Mouse (Mus musculus) embryo, embryonic 9.5 days (tissue): ENCODE measurements around the gene Dnaic2.

ENCODE experiments used
- DNase-seq: peaks from one replicate; pipeline ENCODE4 v3.0.0-alpha.2; 2017; ENCODE audit errors: extremely low spot score

Gene Dnaic2

DNA sequence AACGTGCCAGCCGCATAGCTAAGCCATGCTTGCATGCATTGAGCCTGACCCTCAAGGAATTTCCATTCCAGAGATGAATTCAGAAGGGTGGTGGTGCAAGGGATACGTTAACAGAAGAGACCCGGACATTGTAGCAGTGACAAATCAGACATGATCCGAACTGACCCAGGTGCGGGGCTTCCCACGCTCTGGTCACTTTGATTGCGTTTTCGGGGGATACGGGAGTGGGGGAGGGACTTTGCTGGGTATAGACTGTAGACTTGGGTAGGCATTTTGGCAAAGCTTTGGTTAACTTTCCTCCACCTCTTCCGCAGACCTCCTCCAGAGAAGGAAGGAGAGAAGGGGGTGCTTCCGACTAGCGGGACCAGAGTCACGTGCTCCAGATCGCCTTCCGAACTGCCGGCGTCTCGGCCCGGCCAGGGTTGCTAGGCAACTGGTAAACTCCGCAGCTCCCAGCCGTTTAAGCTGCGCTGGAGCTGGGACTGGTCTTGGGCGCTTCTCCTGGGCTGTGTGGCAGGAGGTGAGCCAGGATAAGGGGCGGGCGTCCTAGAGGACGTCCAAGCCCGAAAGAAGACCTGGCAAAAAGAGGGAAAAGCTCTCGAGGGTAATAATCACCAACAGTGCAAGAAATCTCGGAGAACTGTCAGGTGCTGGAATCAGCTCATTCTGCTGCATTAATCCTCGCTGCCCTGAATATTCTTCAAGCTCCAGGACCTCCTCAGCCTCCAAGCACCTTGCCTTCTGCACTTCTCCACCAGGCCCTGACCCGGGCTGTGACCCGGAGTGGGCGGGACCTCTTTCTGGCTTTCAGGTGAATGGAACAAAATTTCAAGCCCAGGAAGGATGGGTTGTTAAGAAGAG lies at the start of gene Dnaic2:
Gene Dnaic2, plus strand, starts transcription at position 444 of the 861 bp plus-strand sequence.
- peak; percentile 66 for DNase-seq

DNA sequence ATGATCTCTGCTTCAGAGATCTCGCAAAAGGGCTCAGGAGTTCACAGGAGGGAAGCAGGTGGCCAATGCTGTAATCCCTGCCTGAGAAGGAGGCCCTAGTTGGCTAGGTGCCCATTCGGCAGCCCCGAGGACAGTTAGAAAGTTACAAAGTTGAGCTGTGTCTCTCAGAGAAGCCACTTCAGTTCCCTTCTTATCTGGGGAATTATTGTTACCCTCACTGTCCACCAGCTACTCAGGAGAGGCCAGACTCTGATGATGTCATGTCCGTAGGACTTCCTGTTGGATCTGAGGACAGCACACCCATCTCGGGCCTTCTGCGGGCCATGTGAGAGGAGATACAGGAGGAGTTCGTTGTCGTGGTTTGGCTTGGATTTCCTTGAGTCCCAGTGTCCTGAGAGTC lies 47.6 kb upstream of the Dnaic2 start:
- no peak for DNase-seq

DNA sequence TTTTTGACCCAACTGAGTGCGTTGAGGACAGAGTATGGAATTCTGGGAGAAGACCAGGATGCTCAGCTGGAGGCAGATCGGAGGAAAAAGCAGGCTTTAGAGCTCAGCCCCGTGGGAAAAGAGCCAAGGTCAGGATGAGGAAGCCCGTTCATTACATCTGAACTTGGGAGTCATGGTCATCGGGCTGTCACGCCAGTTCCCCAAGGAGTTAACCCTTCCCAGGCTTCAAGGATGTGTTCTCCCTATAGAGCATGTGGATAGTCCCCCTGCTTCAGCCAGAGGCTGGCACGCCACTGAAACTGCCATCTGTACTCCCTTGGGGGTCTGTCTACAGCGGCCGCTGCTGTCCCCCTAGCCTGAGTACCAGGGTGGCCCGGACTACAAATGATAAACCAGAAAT lies 46.9 kb upstream of the Dnaic2 start:
- DNase-seq: no peak

DNA sequence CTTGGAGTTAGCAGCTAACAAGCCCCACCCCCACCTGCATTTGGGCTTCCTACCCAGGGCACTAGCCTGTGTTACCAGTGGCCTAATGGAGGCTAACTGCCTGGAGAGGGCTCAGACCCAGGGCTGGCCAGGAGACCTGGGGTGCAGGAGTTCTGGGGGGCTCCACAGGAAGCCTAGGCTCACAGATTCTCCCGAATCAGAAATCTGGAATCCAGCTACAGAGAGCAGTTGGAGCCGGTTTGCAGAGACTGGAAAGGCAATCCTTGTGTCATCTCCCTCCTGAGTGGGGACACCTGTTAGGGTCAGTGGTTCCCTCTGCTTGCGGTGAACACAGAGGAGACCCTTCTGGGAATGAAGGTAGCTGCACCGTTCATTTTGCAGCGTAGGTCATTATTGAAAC lies 46.2 kb upstream of the Dnaic2 start:
- DNase-seq: no peak

DNA sequence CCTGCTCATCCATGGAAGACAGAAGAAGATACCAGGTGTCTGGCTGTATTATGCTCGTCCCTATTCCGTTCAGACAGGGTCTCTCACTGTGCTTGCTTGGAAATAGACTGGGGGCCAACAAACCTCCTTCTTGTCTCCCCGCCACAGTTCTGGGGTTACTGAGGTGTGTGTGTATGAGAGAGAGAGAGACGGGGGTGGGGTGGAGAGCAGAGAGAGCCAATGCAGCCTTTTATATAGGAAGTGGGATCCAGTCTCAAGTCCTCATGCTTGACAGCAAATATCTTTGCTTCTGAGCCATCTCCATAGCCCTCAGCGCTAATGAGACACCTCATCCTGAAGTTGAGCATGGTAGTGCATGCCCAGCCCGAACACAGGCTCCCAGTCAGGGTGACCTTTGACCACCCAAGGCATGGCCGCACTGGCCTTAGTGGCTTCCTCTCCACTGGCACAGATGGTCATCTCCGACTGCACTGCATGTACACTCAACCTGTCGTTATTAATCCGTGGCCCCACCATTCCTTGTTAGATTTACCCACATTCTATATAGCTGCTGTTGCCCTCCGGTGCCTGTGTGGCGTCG lies 44.8 kb upstream of the Dnaic2 start:
- DNase-seq: no peak

DNA sequence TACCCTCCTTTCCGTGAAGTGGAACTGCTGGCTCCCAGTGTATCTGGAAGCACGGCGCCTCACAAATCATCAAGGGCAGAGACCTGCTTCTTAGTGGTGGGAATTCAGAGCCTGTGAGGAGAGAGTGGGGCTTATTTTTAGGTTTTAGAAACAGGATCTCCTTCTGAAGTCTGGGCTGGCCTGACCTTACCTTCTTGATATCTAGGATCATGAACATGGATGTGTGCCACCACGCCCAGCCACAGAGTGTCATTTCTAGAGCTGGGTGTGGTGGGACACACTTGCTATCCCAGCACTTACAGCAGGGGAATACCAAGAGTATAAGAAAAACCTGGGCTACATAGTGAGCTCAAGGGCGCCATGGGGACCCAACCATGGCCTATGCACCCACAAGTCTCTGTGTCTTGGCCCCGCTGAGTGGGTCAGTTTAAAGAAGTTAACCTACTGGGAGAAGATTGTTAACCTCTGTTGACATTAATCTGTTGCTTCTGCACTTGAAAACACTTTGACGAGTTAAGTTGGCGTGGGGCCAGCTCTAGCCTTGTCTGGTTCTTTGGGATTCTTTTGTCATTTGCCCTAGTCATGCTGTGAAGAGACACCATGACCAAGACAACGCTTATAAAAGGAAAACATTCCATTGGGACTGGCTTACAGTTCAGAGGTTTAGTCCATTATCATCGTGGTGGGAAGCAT lies 44.0 kb upstream of the Dnaic2 start:
- no peak for DNase-seq

DNA sequence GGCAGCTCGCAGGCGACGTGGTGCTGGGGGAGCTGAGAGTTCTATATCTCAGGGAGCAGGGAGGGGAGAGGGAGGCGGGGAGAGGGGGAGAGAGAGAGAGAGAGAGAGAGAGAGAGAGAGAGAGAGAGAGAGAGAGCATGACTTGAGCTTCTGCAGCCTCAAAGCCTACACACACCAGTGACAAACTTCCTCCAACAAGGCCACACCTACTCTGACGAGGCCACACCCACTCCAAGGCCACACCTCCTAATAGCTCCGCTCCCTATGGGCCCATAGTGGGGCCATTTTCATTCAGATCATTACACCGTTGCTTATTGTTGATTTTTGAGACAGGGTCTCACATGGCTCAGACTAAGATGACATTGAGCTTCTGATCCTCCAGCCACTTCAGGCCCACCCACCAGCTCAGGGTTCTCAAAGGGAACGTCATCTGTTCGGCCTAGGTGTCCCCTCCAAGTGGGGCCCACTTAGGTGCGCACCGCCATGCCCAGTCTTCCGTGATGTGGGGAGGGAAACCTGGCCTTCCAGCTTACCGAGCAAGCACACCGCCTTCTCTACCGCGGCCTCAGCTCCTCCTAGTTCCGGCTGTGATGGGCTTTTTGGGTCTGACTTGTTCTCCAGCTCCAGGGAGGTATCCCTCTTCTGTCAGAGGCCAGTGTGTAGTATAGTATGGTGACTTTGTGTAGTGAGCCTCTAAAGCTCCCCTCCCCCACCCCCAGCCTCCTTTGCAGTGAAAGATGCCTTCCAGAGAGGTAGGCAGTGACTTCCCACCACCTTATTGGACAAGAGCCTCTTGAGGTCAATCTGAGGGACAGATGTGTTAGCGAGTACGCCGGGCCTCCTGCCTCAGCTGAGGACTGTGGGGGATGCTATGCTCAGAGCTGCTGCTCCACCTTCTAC lies 43.2 kb upstream of the Dnaic2 start:
- DNase-seq: peak; percentile 32

DNA sequence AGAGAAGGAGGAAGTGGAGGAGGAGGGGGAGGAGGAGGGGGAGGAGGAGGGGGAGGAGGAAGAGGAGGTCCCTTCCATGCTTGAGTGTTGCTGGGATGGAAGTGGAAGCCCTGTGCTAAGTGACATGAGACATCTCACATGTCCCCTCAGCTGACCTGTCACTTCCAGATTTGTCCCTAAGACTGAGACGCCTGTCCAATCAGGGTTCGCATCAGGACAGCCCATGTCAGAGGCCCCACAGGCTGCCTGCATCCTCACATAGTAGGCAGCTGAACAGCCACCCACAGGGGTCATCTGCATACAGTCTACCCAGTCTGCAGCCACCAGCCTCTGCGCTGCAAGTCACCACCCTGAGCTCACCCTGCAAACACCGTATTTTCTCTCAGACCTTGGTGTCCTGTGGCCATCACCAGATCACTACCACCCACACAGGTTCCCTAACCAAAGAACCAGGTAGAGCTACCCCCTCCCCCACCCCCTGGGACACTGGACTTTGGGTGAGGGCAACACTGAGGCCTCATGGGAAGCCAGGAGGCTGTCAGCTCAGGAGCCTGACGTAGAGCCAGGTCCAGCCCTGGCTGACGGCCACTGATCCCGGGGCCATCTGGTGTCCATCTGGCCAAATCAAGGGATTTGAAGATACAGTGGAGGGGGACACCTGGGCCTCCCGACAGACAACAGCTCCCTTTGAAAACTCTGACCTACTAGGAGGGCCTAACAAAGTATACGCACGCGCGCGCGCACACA lies 42.4 kb upstream of the Dnaic2 start:
- DNase-seq: peak; percentile 36

DNA sequence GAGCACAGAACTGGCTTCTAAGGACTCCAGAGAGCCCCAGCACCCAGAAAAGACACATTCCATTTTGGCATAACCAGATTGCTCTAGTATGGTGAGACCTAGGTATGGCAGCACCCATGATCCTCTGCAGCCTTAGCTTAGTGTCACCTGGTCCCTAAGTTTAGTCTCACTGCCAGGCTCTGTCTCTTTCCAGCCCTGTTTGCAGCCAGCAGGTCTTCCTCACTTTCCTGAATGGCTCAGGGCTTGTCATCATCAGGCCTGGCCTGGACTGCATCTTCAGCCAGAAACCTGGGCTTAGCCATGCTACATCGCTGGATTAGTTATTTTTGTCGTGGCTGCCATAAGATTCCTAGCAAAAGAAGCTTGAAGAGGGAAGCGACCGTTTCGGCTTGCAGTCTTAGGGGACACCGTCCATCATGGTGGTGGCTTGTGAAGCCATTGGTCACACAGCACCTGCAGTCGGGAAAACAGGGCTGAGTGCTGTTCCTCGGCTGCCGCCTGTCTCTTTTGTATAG lies 41.6 kb upstream of the Dnaic2 start:
- no peak for DNase-seq

DNA sequence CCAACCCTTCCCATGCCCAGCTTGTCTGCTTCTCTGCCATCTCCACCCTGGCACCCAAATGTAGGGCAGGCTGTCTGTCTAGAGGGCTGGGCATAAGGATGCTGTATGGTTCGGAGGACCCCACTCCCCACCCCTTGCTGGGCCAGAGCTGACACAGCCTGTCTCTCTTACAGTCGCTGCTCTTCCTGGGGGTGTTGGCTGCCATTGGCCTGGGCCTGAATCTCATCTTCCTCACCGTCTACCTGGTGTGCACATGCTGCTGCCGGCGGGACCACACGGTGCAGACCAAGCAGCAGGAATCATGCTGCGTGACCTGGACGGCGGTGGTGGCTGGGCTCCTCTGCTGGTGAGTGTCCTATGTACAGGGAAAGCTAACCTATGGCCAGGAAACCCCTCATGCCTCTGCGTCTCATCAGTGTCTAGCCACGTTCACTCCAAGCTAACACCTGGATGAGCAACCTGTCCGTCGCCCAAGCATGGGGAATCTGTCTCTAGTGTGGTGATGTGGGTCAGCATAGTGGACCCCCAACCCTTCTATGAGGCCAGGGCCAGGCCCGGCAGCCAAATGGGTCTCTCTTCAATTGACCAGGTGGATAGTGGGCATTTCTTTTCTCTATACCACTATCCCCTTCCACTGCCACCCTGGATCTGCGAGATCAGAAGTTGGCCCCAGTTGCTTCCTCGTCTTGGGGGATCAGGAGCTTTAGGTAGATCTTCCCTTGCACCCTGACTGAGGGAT lies 40.8 kb upstream of the Dnaic2 start:
- DNase-seq: no peak

DNA sequence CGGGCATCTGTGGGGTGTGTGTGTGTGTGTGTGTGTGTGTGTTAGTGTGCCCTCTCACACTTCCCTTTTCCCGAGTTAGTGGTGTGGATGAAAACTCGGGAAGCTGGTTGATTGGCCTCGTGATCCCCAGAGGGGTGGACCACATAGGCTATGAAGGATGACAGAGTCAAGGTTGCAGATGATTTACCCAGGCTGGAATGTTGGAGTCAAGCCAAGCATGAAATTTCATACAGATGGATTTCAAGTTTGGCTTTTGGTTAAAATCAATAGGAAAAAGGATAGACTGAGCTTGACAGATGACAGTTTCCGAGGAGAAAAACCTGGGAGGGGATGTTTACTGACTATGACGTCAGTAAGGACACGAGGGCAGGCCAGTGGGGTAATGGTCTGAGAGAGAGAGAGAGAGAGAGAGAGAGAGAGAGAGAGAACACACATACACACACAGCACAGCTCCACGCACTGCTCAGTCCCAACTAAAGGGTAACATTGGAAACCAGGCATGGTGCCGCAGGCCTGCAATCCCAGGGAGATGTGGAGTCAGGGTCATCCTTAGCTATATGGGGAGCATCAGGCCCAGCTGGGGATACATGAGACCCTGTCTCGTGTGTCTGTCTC lies 39.5 kb upstream of the Dnaic2 start:
- no peak for DNase-seq

DNA sequence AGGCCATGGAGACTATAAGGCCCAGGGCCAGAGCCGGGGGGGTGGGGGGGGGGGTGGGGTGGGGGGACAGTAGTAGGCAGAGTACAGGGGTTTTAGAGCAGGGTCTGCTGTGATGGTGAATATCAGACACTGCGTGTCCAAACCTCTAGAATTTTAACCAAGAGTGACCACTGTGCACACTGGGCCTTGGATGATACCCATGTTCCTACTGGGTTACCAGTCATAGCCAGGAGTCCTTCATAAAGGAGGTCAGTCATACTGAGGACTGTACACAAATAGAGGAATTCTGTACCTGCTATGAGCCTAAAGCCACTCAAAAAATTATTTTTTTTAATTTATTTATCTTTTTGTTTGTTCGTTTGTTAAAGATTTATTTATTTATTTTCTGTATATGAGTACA lies 38.5 kb upstream of the Dnaic2 start:
- DNase-seq: no peak

DNA sequence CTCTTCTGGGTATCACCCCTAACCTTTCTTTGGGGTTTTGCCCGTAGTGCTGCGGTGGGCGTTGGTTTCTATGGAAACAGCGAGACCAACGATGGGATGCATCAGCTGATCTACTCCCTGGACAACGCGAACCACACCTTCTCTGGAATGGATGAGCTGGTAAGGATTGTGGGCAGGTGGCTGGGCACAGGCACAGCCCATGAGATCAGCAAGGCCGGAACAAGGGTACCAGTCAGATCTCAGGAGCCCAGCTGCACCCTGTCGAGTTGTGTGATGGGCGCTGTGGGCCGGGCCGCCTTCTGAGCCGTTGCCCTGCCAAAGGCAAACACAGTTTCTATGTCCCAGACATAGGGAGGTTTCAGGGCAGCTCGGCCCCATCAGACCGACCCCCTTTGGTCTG lies 37.0 kb upstream of the Dnaic2 start:
- DNase-seq: no peak

DNA sequence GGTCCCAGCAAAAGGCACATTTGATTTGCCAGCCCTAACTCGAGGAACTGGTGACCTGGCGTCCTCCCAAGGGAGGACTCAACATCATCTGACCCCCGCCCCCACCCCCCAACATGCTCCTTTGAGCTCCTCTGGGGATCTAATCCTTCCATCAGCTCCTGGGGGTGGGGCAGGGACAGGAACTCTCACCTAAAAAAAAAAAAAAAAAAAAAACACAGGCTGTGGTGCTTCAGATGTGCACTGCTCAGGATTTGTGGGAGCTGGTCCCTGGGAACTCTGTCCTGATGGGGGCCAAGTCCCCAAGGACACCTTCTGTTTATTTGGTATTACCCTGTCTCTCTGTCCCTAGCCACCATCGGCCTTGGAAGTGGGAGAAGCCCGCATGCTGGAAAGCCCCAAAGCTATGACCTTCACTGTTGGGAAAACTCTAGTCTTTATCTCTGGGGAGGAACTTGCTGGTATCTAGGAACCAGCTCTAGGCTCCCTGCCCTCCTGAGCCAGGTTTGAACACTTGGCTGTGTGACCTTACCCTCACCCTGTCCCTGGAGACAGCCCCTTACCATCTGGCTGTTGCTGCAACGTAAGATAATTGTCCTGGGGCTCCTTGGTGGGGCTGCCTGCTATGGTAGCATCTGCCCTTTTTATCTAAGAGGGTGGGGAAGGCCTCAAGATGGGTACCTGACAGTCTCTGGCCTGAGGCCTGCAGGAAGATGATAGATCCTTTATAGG lies 35.6 kb upstream of the Dnaic2 start:
- no peak for DNase-seq

DNA sequence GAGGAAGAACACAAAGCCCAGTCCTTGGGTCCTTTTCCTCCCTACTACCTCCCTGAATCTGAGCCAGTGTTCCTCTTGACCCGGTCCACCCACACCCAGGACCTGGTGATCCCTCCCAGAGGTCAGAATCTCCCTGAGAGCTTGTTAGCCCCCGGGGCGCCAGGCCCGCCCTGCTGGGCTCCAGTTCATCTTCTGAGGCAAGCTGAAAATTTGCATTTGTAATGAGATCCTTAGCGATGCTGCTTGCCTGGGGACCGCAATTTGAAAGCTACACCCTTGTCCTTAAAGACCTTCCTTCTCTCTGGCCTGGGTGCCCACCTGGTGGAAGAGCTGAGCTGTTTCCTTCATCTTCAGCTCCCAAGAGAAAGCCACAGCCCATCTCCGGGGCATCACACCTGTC lies 34.6 kb upstream of the Dnaic2 start:
- DNase-seq: no peak

DNA sequence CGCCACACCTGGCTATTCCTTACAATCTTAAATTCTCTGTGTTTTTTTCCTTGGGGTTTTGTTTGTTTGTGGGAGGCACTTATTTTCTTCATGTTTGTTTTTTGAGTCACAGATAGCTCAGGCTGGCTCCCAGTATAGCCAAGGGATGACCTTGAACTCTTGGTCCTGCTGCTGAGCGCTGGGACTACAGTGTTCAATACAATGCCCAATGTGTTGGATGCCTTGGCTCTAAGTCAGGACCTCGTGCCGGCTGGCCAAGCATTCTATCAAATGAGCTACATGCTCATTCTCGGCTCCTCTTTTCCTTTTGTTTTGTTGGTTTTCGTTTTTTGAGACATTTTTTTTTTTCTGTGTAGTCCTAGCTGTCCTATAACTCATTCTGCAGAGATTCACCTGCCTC lies 33.8 kb upstream of the Dnaic2 start:
- no peak for DNase-seq

DNA sequence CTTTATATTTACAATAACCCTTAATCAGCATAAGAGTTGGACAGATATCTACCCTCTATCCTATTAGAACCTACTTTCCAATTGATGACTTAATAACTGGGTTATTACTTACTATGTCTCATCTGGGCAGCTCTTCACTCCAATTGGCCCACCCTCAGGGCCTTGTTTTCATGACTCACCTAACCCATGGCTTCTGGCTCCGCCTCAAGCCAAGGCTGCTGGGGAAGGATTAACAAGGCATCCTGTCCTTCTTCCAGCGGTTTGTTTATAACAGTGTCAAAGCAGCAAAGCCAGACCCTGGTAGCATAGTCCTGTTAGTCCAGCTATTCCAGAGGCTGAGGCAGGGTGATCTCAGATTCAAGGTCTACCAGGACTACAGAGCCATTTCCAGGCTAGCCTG lies 32.8 kb upstream of the Dnaic2 start:
- no peak for DNase-seq

DNA sequence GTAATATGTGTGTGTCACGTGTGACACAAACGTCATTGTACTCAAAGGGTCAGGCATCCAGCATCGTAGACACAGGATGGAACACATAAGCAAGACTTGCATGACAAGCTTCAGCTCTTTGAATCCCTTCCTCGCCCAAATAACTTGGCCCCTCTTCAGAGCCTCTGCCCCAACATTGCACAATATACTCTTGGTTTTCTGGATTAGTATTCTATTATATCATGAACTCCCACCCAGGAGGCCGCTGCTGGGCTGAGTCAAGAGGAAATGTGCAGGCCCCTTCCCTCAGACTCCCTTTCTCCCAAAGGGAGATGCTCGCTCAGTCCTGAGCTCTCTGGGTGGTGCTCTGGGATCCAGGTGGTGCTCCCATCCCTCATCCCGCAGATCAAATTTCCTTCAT lies 28.7 kb upstream of the Dnaic2 start:
- no peak for DNase-seq

DNA sequence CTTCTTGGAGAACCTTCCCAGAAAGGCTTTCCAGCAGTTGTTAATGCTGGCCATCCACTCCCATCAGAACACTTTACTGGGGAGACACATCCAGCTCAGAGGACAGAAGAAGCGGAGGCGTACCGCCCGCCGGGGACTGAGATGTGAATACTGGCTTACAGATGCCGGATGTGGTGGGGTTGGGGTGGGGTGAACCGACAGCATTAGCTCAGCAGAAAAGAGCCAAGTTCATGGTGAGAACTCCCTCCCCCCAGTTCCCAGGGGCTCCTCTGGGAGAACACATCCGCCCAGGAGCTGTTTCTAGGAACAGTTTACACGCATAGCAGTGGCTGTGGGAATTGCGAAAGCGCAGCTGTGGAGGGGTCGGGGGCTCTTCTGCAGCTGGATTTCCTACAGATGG lies 27.7 kb upstream of the Dnaic2 start:
- DNase-seq: no peak
